Mouse (Mus musculus) lung, adult 18-20 months (tissue): ENCODE results near the gene Sprr1b.
A peak's percentile ranks its signal among the peaks of the same experiment; 100 is the strongest.
"Not testable (repeated sequence)": the region's sequence is repeated elsewhere in the genome, so short reads cannot be mapped to it uniquely, and the experiment has no call there.

ENCODE experiments used
- DNase-seq, 2 experiments: peaks; one replicate each; pipeline ENCODE4 v3.0.0; 2022; ENCODE audit warnings: mixed read lengths in 2 of 2

The Sprr1b gene

GRCm38 (mm10) chr3:92438689-92439088, at the start of gene Sprr1b:
Sprr1b (minus strand) TSS chr3:92438789.
- no peak for DNase-seq

GRCm38 (mm10) chr3:92486307-92486706, 47.7 kb upstream of the Sprr1b start:
- DNase-seq: peak in 1 of 2 experiments; percentile 6

- DNase-seq: no peak
These were observed 47.3 kb upstream of the Sprr1b start, which contains the start of gene Sprr1a for GRCm38 (mm10) chr3:92485863-92486262. Sprr1a (minus strand) TSS chr3:92485895.

GRCm38 (mm10) chr3:92481249-92481648, 42.7 kb upstream of the Sprr1b start:
- DNase-seq: not testable (repeated sequence)

- DNase-seq: no peak
These were observed 31.5 kb upstream of the Sprr1b start for GRCm38 (mm10) chr3:92470111-92470510.

GRCm38 (mm10) chr3:92467424-92467823, 28.8 kb upstream of the Sprr1b start:
- no peak for DNase-seq

GRCm38 (mm10) chr3:92466576-92466975, 28.0 kb upstream of the Sprr1b start:
- DNase-seq: no peak

- DNase-seq: no peak
These were observed 20.0 kb upstream of the Sprr1b start, which contains the start of gene Sprr3 for GRCm38 (mm10) chr3:92458620-92459019. Sprr3 (minus strand) TSS chr3:92458720.

GRCm38 (mm10) chr3:92455151-92455550, 16.6 kb upstream of the Sprr1b start:
- no peak for DNase-seq

GRCm38 (mm10) chr3:92440177-92440576, 1.6 kb upstream of the Sprr1b start:
- DNase-seq: no peak

GRCm38 (mm10) chr3:92432282-92432681, 6.3 kb downstream of the Sprr1b start, which contains the start of gene Sprr2k:
Sprr2k (plus strand) TSS chr3:92432582.
- no peak for DNase-seq

- DNase-seq: no peak
These were observed 9.3 kb downstream of the Sprr1b start, which contains the start of gene Gm9774 for GRCm38 (mm10) chr3:92429323-92429722. Gm9774 (minus strand) TSS chr3:92429423.

GRCm38 (mm10) chr3:92417782-92418181, 20.8 kb downstream of the Sprr1b start, which contains the start of gene Sprr2j-ps:
Sprr2j-ps (plus strand) TSS chr3:92418082.
- DNase-seq: no peak

- no peak for DNase-seq
These were observed 30.9 kb downstream of the Sprr1b start, which contains the start of gene Sprr2i for GRCm38 (mm10) chr3:92407691-92408090. Sprr2i (plus strand) TSS chr3:92407991.

GRCm38 (mm10) chr3:92394301-92394700, 44.3 kb downstream of the Sprr1b start:
- DNase-seq: no peak
